Mouse (Mus musculus) colon, adult 2 months (tissue): ENCODE data around the gene Snapc4. TPM values are rescaled to one million over a fixed set of nuclear protein-coding genes. Genes with fewer than 3 reads are reported as not detected.

ENCODE experiments used
- polyA plus RNA-seq: library from polyadenylated mRNA; depleted of rRNA; stranded (reverse); fragments of >200 nt; gene quantifications from 2 replicates; pipeline ENCODE4 v1.2.3, GENCODE M21; 2012; rRNA removed

Gene Snapc4
- 27.1 and 27.9 TPM in 2 replicates for polyA plus RNA-seq

GRCm38 (mm10) chr2:26380131-26380771, at the start of gene Snapc4:
TSS of gene Snapc4 (minus strand) at chr2:26380653.

GRCm38 (mm10) chr2:26408515-26409356, 28.3 kb upstream of the Snapc4 start, which contains the start of gene Inpp5e:
TSS of gene Inpp5e (minus strand) at chr2:26409203.

GRCm38 (mm10) chr2:26389154-26389690, 8.8 kb upstream of the Snapc4 start, which contains the start of the genes Entr1 and Pmpca:
TSS of gene Entr1 (minus strand) at chr2:26389316.
TSS of gene Pmpca (plus strand) at chr2:26389339.

GRCm38 (mm10) chr2:26360772-26361171, 19.7 kb downstream of the Snapc4 start, which contains the start of gene Card9:
TSS of gene Card9 (minus strand) at chr2:26360918.

GRCm38 (mm10) chr2:26351358-26352290, 28.8 kb downstream of the Snapc4 start, which contains the start of gene Dnlz:
TSS of gene Dnlz (minus strand) at chr2:26352110.

GRCm38 (mm10) chr2:26315072-26315924, 65.2 kb downstream of the Snapc4 start, which contains the start of gene Gpsm1:
TSS of gene Gpsm1 (plus strand) at chr2:26315515.

Other genes starting within 250 kb of the Snapc4 start
- 0.05 and 0.22 TPM in 2 replicates for gene Lhx3, start 172.4 kb downstream of the Snapc4 start, polyA plus RNA-seq
- gene Qsox2, start 143.1 kb downstream of the Snapc4 start, polyA plus RNA-seq, result 24.2 and 25.1 TPM in 2 replicates
- 0.35 and 0.47 TPM in 2 replicates for gene Ccdc187, start 86.1 kb downstream of the Snapc4 start, polyA plus RNA-seq
- gene Gpsm1, start 65.1 kb downstream of the Snapc4 start, polyA plus RNA-seq, result 21.9 and 25.6 TPM in 2 replicates
- gene Dnlz, start 28.5 kb downstream of the Snapc4 start, polyA plus RNA-seq, result 19.7 and 32.2 TPM in 2 replicates
- gene Card9, start 19.7 kb downstream of the Snapc4 start, polyA plus RNA-seq, result 3.8 and 3.9 TPM in 2 replicates
- gene Entr1, start 8.7 kb upstream of the Snapc4 start, polyA plus RNA-seq, result 68.7 and 77.9 TPM in 2 replicates
- 25.1 and 27.1 TPM in 2 replicates for gene Pmpca, start 8.7 kb upstream of the Snapc4 start, polyA plus RNA-seq
- 22.3 and 24.9 TPM in 2 replicates for gene Inpp5e, start 28.6 kb upstream of the Snapc4 start, polyA plus RNA-seq
- 95.3 and 112 TPM in 2 replicates for gene Sec16a, start 64.6 kb upstream of the Snapc4 start, polyA plus RNA-seq
- gene Notch1, start 136.0 kb upstream of the Snapc4 start, polyA plus RNA-seq, result 31.2 and 38.9 TPM in 2 replicates
- gene Egfl7, start 199.4 kb upstream of the Snapc4 start, polyA plus RNA-seq, result 112 TPM in 2 replicates
- not detected in 2 replicates for gene Gm20532, start 206.0 kb upstream of the Snapc4 start, polyA plus RNA-seq
- gene Agpat2, start 223.8 kb upstream of the Snapc4 start, polyA plus RNA-seq, result 178 and 189 TPM in 2 replicates
- 19.7 and 24.7 TPM in 2 replicates for gene Fam69b, start 247.8 kb upstream of the Snapc4 start, polyA plus RNA-seq